Mouse (Mus musculus) embryonic fibroblast, embryonic 13.5 days (primary cell): ENCODE results near the gene Dapl1. TPM values are rescaled to one million over a fixed set of nuclear protein-coding genes. Genes with fewer than 3 reads are reported as not detected.

Source experiments
- H3K27ac ChIP-seq: 2 replicates; pipeline ENCODE4 v1.5.1; 2012; ENCODE audit warnings: low read length, control low read depth, inconsistent platforms; ENCODE audit not compliant: insufficient read depth
- H3K4me1 ChIP-seq: 2 replicates; pipeline ENCODE4 v1.6.1; 2011; ENCODE audit warnings: low read length; ENCODE audit not compliant: control insufficient read depth, insufficient read depth
- H3K4me3 ChIP-seq: 2 replicates; pipeline ENCODE4 v1.5.1; 2011; ENCODE audit warnings: mild to moderate bottlenecking, control low read depth, low read length; ENCODE audit not compliant: insufficient read depth
- CTCF ChIP-seq: IDR thresholded peaks from 2 replicates; pipeline ENCODE4 v1.5.1; 2011; ENCODE audit warnings: mild to moderate bottlenecking, control low read depth, low read length, moderate library complexity, borderline replicate concordance; ENCODE audit not compliant: insufficient read depth
- POLR2A ChIP-seq: IDR thresholded peaks from 2 replicates; pipeline ENCODE4 v1.6.1; 2011; ENCODE audit warnings: low read depth, mild to moderate bottlenecking, control low read depth, low read length, moderate library complexity
- polyA plus RNA-seq: library from polyadenylated mRNA; stranded (reverse); fragments of >200 nt; gene quantifications from 2 replicates; pipeline ENCODE4 v1.2.4, GENCODE M21; 2011; ENCODE audit warnings: low read depth; ENCODE audit not compliant: missing spikeins, insufficient read length

Gene Dapl1
- polyA plus RNA-seq, 1 experiment, result not detected

DNA sequence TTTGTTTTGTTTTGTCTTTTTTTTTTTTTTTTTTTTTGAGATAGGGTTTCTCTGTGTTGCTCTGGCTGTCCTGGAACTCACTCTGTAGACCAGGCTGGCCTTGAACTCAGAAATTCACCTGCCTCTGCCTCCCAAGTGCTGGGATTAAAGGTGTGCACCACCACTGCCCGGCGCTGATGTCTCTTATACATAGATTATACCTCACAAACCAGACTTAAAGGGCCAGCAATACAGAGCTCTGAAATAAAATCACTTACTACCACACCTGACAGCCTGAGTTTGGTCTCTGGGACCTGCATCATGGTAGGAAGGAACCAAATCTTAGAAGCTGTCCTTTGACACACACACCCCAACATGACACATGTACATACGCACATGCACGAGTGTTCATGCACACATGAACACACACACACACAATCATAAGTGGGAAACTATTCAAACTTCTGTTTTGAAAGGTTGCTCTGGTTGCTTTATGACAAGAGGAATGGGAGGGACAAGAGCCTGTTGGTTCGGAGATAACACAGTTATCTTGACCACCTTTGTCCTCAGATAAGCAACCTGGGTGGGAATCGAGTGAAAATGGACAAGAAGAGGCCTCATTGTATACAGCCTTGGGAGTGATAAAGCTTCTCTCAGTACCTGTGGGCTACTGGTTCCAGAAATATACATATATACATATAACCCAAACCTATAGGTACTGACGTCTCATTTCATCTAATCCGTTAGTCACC lies 63.1 kb downstream of the Dapl1 start:
- TF ChIP-seq POLR2A (no peak), CTCF (no peak)

GRCm38 (mm10) chr2:59552784-59553183 lies 68.3 kb downstream of the Dapl1 start:
- TF ChIP-seq POLR2A (no peak), CTCF (no peak)
- H3K4me3 ChIP-seq, result no peak overlapping the region
- H3K4me1 ChIP-seq, result no peaks in the 10 kb centered on the region
- H3K27ac ChIP-seq, result no peak overlapping the region

More for the DNA sequence above, 63.1 kb downstream of the Dapl1 start:
- H3K4me1 ChIP-seq, result no peaks in the 10 kb centered on the region
- H3K4me3 ChIP-seq, result no peak overlapping the region
- no peak overlapping the region for H3K27ac ChIP-seq

GRCm38 (mm10) chr2:59554373-59554940 lies 70.0 kb downstream of the Dapl1 start:
- no peak for TF ChIP-seq POLR2A
- no peak for TF ChIP-seq CTCF
- no peaks in the 10 kb centered on the region for H3K4me1 ChIP-seq
- no peak overlapping the region for H3K27ac ChIP-seq
- H3K4me3 ChIP-seq, result no peak overlapping the region

Other genes starting within 250 kb of the Dapl1 start
- 61.8 and 66.1 TPM in 2 replicates for gene Tanc1, start 127.4 kb downstream of the Dapl1 start, polyA plus RNA-seq